Mouse (Mus musculus): ENCODE results near the gene Klf7. TPM values are rescaled to one million over a fixed set of nuclear protein-coding genes. Genes with fewer than 3 reads are reported as not detected.

Klf7 gene
- polyA plus RNA-seq, 1 experiment from 2014 or later = 16.2 TPM

- no peak overlapping the region for H3K27ac ChIP-seq (ENCODE audit: low read depth, low read length)
- peaks cover 21% of the 10 kb centered on the region for H3K4me1 ChIP-seq (ENCODE audit: control insufficient read depth, insufficient read depth, low read length)
- no peaks in the 10 kb centered on the region for H3K36me3 ChIP-seq (ENCODE audit: control insufficient read depth, insufficient read depth, low read length)
- no peak overlapping the region for H3K4me2 ChIP-seq
- H3K9me3 ChIP-seq (replicated peaks; ENCODE audit: control insufficient read depth, low read length) = no peaks in the 10 kb centered on the region
- 58% methylated on average over 3 of the region's 3 CpGs for WGBS (ENCODE audit: insufficient replicate concordance)
- H3K9ac ChIP-seq (ENCODE audit: low read depth, low read length) = no peak overlapping the region
- ATAC-seq (replicated peaks; ENCODE audit: insufficient number of reproducible peaks, low FRiP score, low TSS enrichment) = no peak
- H3K4me3 ChIP-seq (ENCODE audit: low read depth, low read length) = no peak overlapping the region
- no peaks in the 10 kb centered on the region for H3K27me3 ChIP-seq (ENCODE audit: control insufficient read depth, insufficient read depth, low read length)
These were observed 37.4 kb downstream of the Klf7 start for GRCm38 (mm10) chr1:64084706-64085105.

GRCm38 (mm10) chr1:64081791-64082190 is 40.3 kb downstream of the Klf7 start:
- H3K4me2 ChIP-seq = no peak overlapping the region
- ATAC-seq (replicated peaks; ENCODE audit: insufficient number of reproducible peaks, low FRiP score, low TSS enrichment) = no peak
- peaks cover 12% of the 10 kb centered on the region for H3K4me1 ChIP-seq (ENCODE audit: control insufficient read depth, insufficient read depth, low read length)
- H3K27ac ChIP-seq (ENCODE audit: low read depth, low read length) = no peak overlapping the region
- H3K27me3 ChIP-seq (ENCODE audit: control insufficient read depth, insufficient read depth, low read length) = no peaks in the 10 kb centered on the region
- H3K9ac ChIP-seq (ENCODE audit: low read depth, low read length) = no peak overlapping the region
- 74% methylated on average over 1 of the region's 1 CpGs for WGBS (ENCODE audit: insufficient replicate concordance)
- H3K9me3 ChIP-seq (replicated peaks; ENCODE audit: control insufficient read depth, low read length) = no peaks in the 10 kb centered on the region
- no peak overlapping the region for H3K4me3 ChIP-seq (ENCODE audit: low read depth, low read length)
- H3K36me3 ChIP-seq (ENCODE audit: control insufficient read depth, insufficient read depth, low read length) = peaks cover 4% of the 10 kb centered on the region; the same call in 1 of the 2 replicates

- H3K4me1 ChIP-seq (ENCODE audit: control insufficient read depth, insufficient read depth, low read length) = peaks cover 12% of the 10 kb centered on the region
- H3K36me3 ChIP-seq (ENCODE audit: control insufficient read depth, insufficient read depth, low read length) = peaks cover 9% of the 10 kb centered on the region
- H3K4me2 ChIP-seq = no peak overlapping the region
- no peak overlapping the region for H3K9ac ChIP-seq (ENCODE audit: low read depth, low read length)
- no peaks in the 10 kb centered on the region for H3K27me3 ChIP-seq (ENCODE audit: control insufficient read depth, insufficient read depth, low read length)
- 0 out of 2 replicates have a peak, but pooled peaks have one; percentile 31 for ATAC-seq (replicated peaks; ENCODE audit: insufficient number of reproducible peaks, low FRiP score, low TSS enrichment)
- no peaks in the 10 kb centered on the region for H3K9me3 ChIP-seq (replicated peaks; ENCODE audit: control insufficient read depth, low read length)
- H3K4me3 ChIP-seq (ENCODE audit: low read depth, low read length) = no peak overlapping the region
- no peak overlapping the region for H3K27ac ChIP-seq (ENCODE audit: low read depth, low read length)
- 18% methylated on average over 2 of the region's 2 CpGs for WGBS (ENCODE audit: insufficient replicate concordance)
These were observed 40.9 kb downstream of the Klf7 start for GRCm38 (mm10) chr1:64081217-64081616.

- H3K4me1 ChIP-seq (ENCODE audit: control insufficient read depth, insufficient read depth, low read length) = peaks cover 12% of the 10 kb centered on the region
- WGBS (ENCODE audit: insufficient replicate concordance) = 83% methylated on average over 2 of the region's 2 CpGs
These were observed 41.8 kb downstream of the Klf7 start for GRCm38 (mm10) chr1:64080263-64080662.

DNA sequence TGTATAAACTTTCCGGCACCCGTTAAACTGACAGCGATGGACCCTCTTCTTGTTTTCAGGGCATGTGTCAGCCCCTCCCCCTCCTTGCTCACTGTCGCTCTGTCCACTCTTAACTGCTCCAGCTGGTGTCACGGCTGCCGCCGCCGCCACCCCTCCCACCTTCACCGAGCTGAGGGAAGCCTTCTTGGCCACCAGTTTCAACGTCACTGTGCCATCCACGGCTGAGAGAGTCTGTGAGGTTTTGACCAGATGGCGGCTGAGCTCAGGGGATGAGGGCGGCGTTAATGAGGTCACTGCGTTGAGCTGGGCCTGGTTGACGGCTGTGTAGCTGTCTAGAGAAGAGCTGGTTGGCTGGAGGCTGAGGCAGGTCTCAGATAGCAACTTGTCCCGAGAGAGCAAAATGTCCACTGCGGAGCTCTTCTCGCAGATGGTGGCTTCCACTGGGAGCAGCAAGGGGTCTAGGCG is 43.3 kb downstream of the Klf7 start:
- no peaks in the 10 kb centered on the region for H3K9me3 ChIP-seq (replicated peaks; ENCODE audit: control insufficient read depth, low read length)
- ATAC-seq (replicated peaks; ENCODE audit: insufficient number of reproducible peaks, low FRiP score, low TSS enrichment) = no peak; the same call in 1 of the 2 replicates
- WGBS (ENCODE audit: insufficient replicate concordance) = 70% methylated on average over 20 of the region's 20 CpGs
- peaks cover 13% of the 10 kb centered on the region for H3K36me3 ChIP-seq (ENCODE audit: control insufficient read depth, insufficient read depth, low read length)
- no peak overlapping the region for H3K9ac ChIP-seq (ENCODE audit: low read depth, low read length)
- no peak overlapping the region for H3K4me3 ChIP-seq (ENCODE audit: low read depth, low read length)
- H3K27me3 ChIP-seq (ENCODE audit: control insufficient read depth, insufficient read depth, low read length) = no peaks in the 10 kb centered on the region
- no peak overlapping the region for H3K27ac ChIP-seq (ENCODE audit: low read depth, low read length)
- H3K4me1 ChIP-seq (ENCODE audit: control insufficient read depth, insufficient read depth, low read length) = peaks cover 8% of the 10 kb centered on the region
- H3K4me2 ChIP-seq = no peak overlapping the region

More at GRCm38 (mm10) chr1:64080263-64080662, 41.8 kb downstream of the Klf7 start:
- ATAC-seq (replicated peaks; ENCODE audit: insufficient number of reproducible peaks, low FRiP score, low TSS enrichment) = no peak
- Histone ChIP-seq H3K36me3 (ENCODE audit: control insufficient read depth, insufficient read depth, low read length) (peaks cover 13% of the 10 kb centered on the region), H3K9me3 (replicated peaks; ENCODE audit: control insufficient read depth, low read length) (no peaks in the 10 kb centered on the region), H3K27ac (ENCODE audit: low read depth, low read length) (no peak overlapping the region), H3K4me2 (no peak overlapping the region), H3K9ac (ENCODE audit: low read depth, low read length) (no peak overlapping the region), H3K27me3 (ENCODE audit: control insufficient read depth, insufficient read depth, low read length) (no peaks in the 10 kb centered on the region), H3K4me3 (ENCODE audit: low read depth, low read length) (no peak overlapping the region)

DNA sequence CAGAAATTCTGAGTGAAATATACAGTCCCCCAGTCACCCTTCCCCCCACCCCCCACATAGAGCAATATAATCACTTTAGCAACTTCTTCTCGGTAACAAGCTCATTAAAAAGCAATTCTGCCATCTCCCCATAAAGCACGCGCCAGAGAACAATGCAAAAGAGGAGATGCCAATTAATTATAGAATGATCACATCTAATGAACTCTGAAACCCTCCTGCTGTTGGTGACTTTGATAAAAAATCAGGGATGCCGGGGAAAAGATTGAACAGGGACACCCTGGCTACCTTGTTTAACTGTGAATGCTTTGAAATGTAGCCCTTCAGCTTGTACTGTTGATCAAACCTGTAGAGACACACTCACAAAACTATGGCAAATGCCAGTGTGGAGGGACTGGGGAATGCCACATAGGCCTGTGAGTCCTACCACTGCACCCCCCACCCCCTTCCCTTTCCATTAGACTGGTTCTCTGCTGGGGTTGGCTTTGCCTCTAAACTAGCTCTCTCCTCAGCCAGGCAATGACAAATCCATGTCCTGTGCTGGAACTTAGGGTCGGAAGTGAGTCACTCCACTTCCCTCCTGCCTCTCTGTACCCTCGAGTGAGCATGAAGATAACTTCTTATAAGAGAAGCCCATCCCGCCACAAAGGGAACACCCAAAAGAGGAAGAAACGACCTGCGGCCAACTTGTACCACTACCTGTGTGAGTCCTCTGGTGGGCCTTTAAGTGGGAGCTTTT is 43.9 kb downstream of the Klf7 start:
- ATAC-seq (replicated peaks; ENCODE audit: insufficient number of reproducible peaks, low FRiP score, low TSS enrichment) = no peak; the same call in 1 of the 2 replicates
- no peaks in the 10 kb centered on the region for H3K27me3 ChIP-seq (ENCODE audit: control insufficient read depth, insufficient read depth, low read length)
- no peak overlapping the region for H3K4me3 ChIP-seq (ENCODE audit: low read depth, low read length)
- no peak overlapping the region for H3K9ac ChIP-seq (ENCODE audit: low read depth, low read length)
- peaks cover 13% of the 10 kb centered on the region for H3K36me3 ChIP-seq (ENCODE audit: control insufficient read depth, insufficient read depth, low read length)
- no peak overlapping the region for H3K4me2 ChIP-seq
- H3K9me3 ChIP-seq (replicated peaks; ENCODE audit: control insufficient read depth, low read length) = no peaks in the 10 kb centered on the region
- peaks cover 8% of the 10 kb centered on the region for H3K4me1 ChIP-seq (ENCODE audit: control insufficient read depth, insufficient read depth, low read length)
- no peak overlapping the region for H3K27ac ChIP-seq (ENCODE audit: low read depth, low read length)
- WGBS (ENCODE audit: insufficient replicate concordance) = 79% methylated on average over 9 of the region's 9 CpGs

GRCm38 (mm10) chr1:64074051-64074450 is 48.0 kb downstream of the Klf7 start:
- Histone ChIP-seq H3K4me1 (ENCODE audit: control insufficient read depth, insufficient read depth, low read length) (no peaks in the 10 kb centered on the region), H3K4me3 (ENCODE audit: low read depth, low read length) (no peak overlapping the region), H3K27ac (ENCODE audit: low read depth, low read length) (no peak overlapping the region), H3K9ac (ENCODE audit: low read depth, low read length) (no peak overlapping the region), H3K4me2 (no peak overlapping the region), H3K36me3 (ENCODE audit: control insufficient read depth, insufficient read depth, low read length) (peaks cover 13% of the 10 kb centered on the region), H3K9me3 (replicated peaks; ENCODE audit: control insufficient read depth, low read length) (no peaks in the 10 kb centered on the region), H3K27me3 (ENCODE audit: control insufficient read depth, insufficient read depth, low read length) (no peaks in the 10 kb centered on the region)
- 85% methylated on average over 5 of the region's 5 CpGs for WGBS (ENCODE audit: insufficient replicate concordance)
- ATAC-seq (replicated peaks; ENCODE audit: insufficient number of reproducible peaks, low FRiP score, low TSS enrichment) = no peak

DNA sequence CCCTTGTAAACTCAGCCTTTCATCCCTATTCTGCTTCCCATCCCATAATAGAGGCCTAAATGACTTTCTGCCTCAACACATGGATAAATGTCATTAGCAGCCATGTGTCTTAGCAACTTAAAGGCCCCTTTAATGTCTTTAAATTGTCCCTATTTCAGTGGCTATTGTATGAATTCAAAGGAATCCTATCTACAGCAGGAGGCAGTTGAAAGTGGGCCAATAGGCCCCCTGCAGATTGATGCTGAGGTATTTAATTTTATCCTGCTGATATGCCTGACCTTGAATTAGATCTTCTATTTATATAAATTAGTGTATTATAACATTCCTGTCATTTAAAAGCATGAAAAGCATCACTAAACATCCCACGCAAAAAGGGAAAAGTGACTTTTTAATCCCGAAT is 51.1 kb downstream of the Klf7 start:
- Histone ChIP-seq H3K9me3 (replicated peaks; ENCODE audit: control insufficient read depth, low read length) (no peaks in the 10 kb centered on the region), H3K4me3 (ENCODE audit: low read depth, low read length) (no peak overlapping the region), H3K4me2 (no peak overlapping the region), H3K9ac (ENCODE audit: low read depth, low read length) (no peak overlapping the region), H3K27ac (ENCODE audit: low read depth, low read length) (no peak overlapping the region), H3K27me3 (ENCODE audit: control insufficient read depth, insufficient read depth, low read length) (no peaks in the 10 kb centered on the region), H3K36me3 (ENCODE audit: control insufficient read depth, insufficient read depth, low read length) (peaks cover 3% of the 10 kb centered on the region; the same call in 1 of the 2 replicates), H3K4me1 (ENCODE audit: control insufficient read depth, insufficient read depth, low read length) (no peaks in the 10 kb centered on the region)
- 93% methylated on average over 2 of the region's 2 CpGs for WGBS (ENCODE audit: insufficient replicate concordance)
- ATAC-seq (replicated peaks; ENCODE audit: insufficient number of reproducible peaks, low FRiP score, low TSS enrichment) = no peak

Data from heart, embryonic 11.5 days (tissue).